Mouse (Mus musculus): ENCODE data around the gene Zmiz1. TPM values are rescaled to one million over a fixed set of nuclear protein-coding genes. Genes with fewer than 3 reads are reported as not detected.

Gene Zmiz1
- polyA plus RNA-seq, 1 experiment, result 27.3 TPM

- H3K79me3 ChIP-seq (ENCODE audit: low read depth), result no peaks in the 10 kb centered on the region
- H3K27me3 ChIP-seq (ENCODE audit: control insufficient read depth, insufficient read depth, insufficient read length), result no peaks in the 10 kb centered on the region
- H3K4me3 ChIP-seq (ENCODE audit: insufficient read depth, poor library complexity, severe bottlenecking), result no peak overlapping the region
- peaks cover 82% of the 10 kb centered on the region for H3K36me3 ChIP-seq (ENCODE audit: control insufficient read depth, insufficient read depth)
- no peaks in the 10 kb centered on the region for H3K79me2 ChIP-seq (ENCODE audit: control insufficient read depth, insufficient read depth)
- no peak overlapping the region for H3ac ChIP-seq (ENCODE audit: control insufficient read depth, insufficient read length, low read depth)
- no peak for TF ChIP-seq MAX (IDR thresholded peaks at IDR 0.05)
- TF ChIP-seq CTCF (IDR thresholded peaks at IDR 0.05; ENCODE audit: control insufficient read depth, insufficient read depth, insufficient read length), result no peak
- no peak for TF ChIP-seq MYOG (IDR thresholded peaks at IDR 0.05; ENCODE audit: control insufficient read depth, extremely low read depth, insufficient read length)
- TF ChIP-seq USF1 (IDR thresholded peaks at IDR 0.05; ENCODE audit: low read depth), result no peak
- no peak for TF ChIP-seq MYOD1 (IDR thresholded peaks at IDR 0.05; ENCODE audit: control insufficient read depth, insufficient read length, low read depth)
- no peak for TF ChIP-seq FOSL1 (IDR thresholded peaks at IDR 0.05; ENCODE audit: insufficient read depth, low read length, poor library complexity, severe bottlenecking)
- TF ChIP-seq CEBPB (IDR thresholded peaks at IDR 0.05; ENCODE audit: low read depth), result no peak
Observed at GRCm38 (mm10) chr14:25651905-25652304, 192.9 kb downstream of the Zmiz1 start.

- no peaks in the 10 kb centered on the region for H3K27me3 ChIP-seq (ENCODE audit: control insufficient read depth, insufficient read depth, insufficient read length)
- no peak for TF ChIP-seq CTCF (IDR thresholded peaks at IDR 0.05; ENCODE audit: control insufficient read depth, insufficient read depth, insufficient read length)
- TF ChIP-seq MAX (IDR thresholded peaks at IDR 0.05), result no peak
- no peak for TF ChIP-seq MYOD1 (IDR thresholded peaks at IDR 0.05; ENCODE audit: control insufficient read depth, insufficient read length, low read depth)
- no peak for TF ChIP-seq USF1 (IDR thresholded peaks at IDR 0.05; ENCODE audit: low read depth)
- TF ChIP-seq FOSL1 (IDR thresholded peaks at IDR 0.05; ENCODE audit: insufficient read depth, low read length, poor library complexity, severe bottlenecking), result no peak
- no peak for TF ChIP-seq CEBPB (IDR thresholded peaks at IDR 0.05; ENCODE audit: low read depth)
- no peak for TF ChIP-seq MYOG (IDR thresholded peaks at IDR 0.05; ENCODE audit: control insufficient read depth, extremely low read depth, insufficient read length)
- no peaks in the 10 kb centered on the region for H3K79me2 ChIP-seq (ENCODE audit: control insufficient read depth, insufficient read depth)
- no peak overlapping the region for H3ac ChIP-seq (ENCODE audit: control insufficient read depth, insufficient read length, low read depth)
- no peak overlapping the region for H3K4me3 ChIP-seq (ENCODE audit: insufficient read depth, poor library complexity, severe bottlenecking)
- peaks cover 86% of the 10 kb centered on the region for H3K36me3 ChIP-seq (ENCODE audit: control insufficient read depth, insufficient read depth)
- H3K79me3 ChIP-seq (ENCODE audit: low read depth), result no peaks in the 10 kb centered on the region
Observed at GRCm38 (mm10) chr14:25654401-25655197, 195.6 kb downstream of the Zmiz1 start.

DNA sequence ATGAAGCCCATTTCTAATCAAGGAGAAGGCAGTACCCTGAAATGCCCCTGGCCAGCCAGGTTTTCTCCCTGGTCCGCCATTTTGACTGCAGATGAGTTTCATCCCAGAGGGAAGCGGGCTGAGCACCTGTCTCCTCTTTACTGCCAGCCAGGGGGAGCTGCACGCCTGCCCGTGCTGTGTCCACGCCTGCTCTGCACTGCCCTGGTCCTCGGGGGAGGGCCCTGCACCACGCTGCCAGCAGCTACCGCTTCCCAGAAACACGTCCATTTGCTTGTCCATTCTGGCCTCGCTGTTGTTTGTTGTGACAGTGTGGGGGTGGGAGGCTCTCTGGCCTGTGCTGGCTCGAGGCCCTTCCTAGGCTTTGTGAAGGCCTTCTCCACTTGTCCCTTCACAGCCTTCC is 201.7 kb downstream of the Zmiz1 start:
- Histone ChIP-seq H3K79me2 (ENCODE audit: control insufficient read depth, insufficient read depth) (no peaks in the 10 kb centered on the region), H3K79me3 (ENCODE audit: low read depth) (no peaks in the 10 kb centered on the region), H3K27me3 (ENCODE audit: control insufficient read depth, insufficient read depth, insufficient read length) (no peaks in the 10 kb centered on the region), H3ac (ENCODE audit: control insufficient read depth, insufficient read length, low read depth) (no peak overlapping the region), H3K4me3 (ENCODE audit: insufficient read depth, poor library complexity, severe bottlenecking) (no peak overlapping the region), H3K36me3 (ENCODE audit: control insufficient read depth, insufficient read depth) (peaks cover 77% of the 10 kb centered on the region)
- TF ChIP-seq CTCF (IDR thresholded peaks at IDR 0.05; ENCODE audit: control insufficient read depth, insufficient read depth, insufficient read length) (no peak), CEBPB (IDR thresholded peaks at IDR 0.05; ENCODE audit: low read depth) (no peak), USF1 (IDR thresholded peaks at IDR 0.05; ENCODE audit: low read depth) (no peak), FOSL1 (IDR thresholded peaks at IDR 0.05; ENCODE audit: insufficient read depth, low read length, poor library complexity, severe bottlenecking) (no peak), MAX (IDR thresholded peaks at IDR 0.05) (no peak), MYOG (IDR thresholded peaks at IDR 0.05; ENCODE audit: control insufficient read depth, extremely low read depth, insufficient read length) (no peak), MYOD1 (IDR thresholded peaks at IDR 0.05; ENCODE audit: control insufficient read depth, insufficient read length, low read depth) (no peak)

DNA sequence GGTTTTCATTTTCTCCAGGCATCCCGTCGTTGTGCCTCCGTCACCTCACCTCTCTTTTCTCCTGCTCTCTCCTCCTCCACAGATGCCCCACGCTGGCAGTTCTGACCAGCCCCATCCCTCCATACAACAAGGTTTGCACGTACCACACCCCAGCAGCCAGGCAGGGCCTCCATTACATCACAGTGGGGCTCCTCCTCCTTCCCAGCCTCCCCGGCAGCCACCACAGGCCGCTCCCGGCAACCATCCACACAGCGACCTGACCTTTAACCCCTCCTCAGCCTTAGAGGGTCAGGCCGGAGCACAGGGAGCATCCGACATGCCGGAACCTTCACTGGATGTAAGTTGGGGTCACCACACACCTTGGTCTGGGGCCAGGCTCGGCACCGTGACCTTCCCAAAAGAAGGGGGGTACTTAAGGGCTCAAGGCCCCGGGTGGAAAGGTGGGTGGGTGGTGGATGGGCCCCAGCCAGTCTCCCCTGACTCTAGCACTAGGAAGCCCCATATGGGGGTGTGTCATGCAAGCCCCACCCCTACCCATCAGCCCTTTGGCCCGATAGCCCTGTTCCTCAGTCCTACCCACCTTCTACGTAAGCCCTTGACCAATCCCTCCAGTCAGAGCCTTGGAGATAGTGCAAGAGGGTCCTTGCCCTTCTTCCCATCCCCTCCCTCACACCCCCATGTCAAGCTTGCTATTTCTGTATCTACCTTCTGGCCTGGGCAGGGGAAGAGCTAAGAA is 202.4 kb downstream of the Zmiz1 start:
- H3K79me3 ChIP-seq (ENCODE audit: low read depth), result no peaks in the 10 kb centered on the region
- H3K4me3 ChIP-seq (ENCODE audit: insufficient read depth, poor library complexity, severe bottlenecking), result no peak overlapping the region
- TF ChIP-seq CEBPB (IDR thresholded peaks at IDR 0.05; ENCODE audit: low read depth), result no peak
- no peak for TF ChIP-seq MAX (IDR thresholded peaks at IDR 0.05)
- TF ChIP-seq USF1 (IDR thresholded peaks at IDR 0.05; ENCODE audit: low read depth), result no peak
- no peak for TF ChIP-seq MYOG (IDR thresholded peaks at IDR 0.05; ENCODE audit: control insufficient read depth, extremely low read depth, insufficient read length)
- no peak for TF ChIP-seq CTCF (IDR thresholded peaks at IDR 0.05; ENCODE audit: control insufficient read depth, insufficient read depth, insufficient read length)
- TF ChIP-seq MYOD1 (IDR thresholded peaks at IDR 0.05; ENCODE audit: control insufficient read depth, insufficient read length, low read depth), result no peak
- TF ChIP-seq FOSL1 (IDR thresholded peaks at IDR 0.05; ENCODE audit: insufficient read depth, low read length, poor library complexity, severe bottlenecking), result no peak
- H3K36me3 ChIP-seq (ENCODE audit: control insufficient read depth, insufficient read depth), result peaks cover 76% of the 10 kb centered on the region
- H3ac ChIP-seq (ENCODE audit: control insufficient read depth, insufficient read length, low read depth), result no peak overlapping the region
- H3K27me3 ChIP-seq (ENCODE audit: control insufficient read depth, insufficient read depth, insufficient read length), result no peaks in the 10 kb centered on the region
- H3K79me2 ChIP-seq (ENCODE audit: control insufficient read depth, insufficient read depth), result no peaks in the 10 kb centered on the region

DNA sequence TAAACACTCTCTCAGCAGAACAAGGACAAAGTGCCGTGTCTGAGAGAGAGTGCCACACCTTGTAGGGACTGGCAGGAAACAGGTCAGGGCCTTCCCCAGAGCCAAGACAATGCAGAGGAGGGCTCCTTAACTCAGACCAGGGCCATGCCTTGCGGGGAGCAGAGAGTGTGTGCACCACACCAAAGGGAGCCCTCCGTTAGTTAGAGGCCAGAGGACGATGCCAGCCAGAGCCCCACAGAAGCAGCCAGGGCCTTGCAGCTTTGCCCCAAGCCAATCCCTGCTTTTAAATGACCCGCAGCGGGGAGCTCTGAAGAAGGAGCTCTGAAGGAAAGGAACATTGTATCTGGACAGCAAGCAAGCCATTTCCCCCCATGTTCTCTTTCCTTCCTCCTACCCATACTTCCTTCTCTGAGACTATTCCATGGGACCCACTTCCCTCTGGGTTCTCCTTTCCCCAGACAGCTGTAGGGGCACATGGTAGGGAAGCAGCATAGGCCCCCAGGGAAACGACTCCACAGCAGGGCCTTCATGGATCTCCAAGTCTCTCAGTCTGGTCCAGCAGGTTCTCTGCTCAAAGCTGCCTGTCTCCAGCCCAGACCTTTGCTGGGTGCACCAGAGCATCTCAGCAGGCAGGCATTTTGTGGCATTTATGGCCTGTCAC is 204.8 kb downstream of the Zmiz1 start:
- Histone ChIP-seq H3K27me3 (ENCODE audit: control insufficient read depth, insufficient read depth, insufficient read length) (no peaks in the 10 kb centered on the region), H3ac (ENCODE audit: control insufficient read depth, insufficient read length, low read depth) (no peak overlapping the region), H3K4me3 (ENCODE audit: insufficient read depth, poor library complexity, severe bottlenecking) (no peak overlapping the region), H3K79me3 (ENCODE audit: low read depth) (no peaks in the 10 kb centered on the region), H3K36me3 (ENCODE audit: control insufficient read depth, insufficient read depth) (peaks cover 51% of the 10 kb centered on the region), H3K79me2 (ENCODE audit: control insufficient read depth, insufficient read depth) (no peaks in the 10 kb centered on the region)
- no peak for TF ChIP-seq MYOG (IDR thresholded peaks at IDR 0.05; ENCODE audit: control insufficient read depth, extremely low read depth, insufficient read length)
- no peak for TF ChIP-seq CTCF (IDR thresholded peaks at IDR 0.05; ENCODE audit: control insufficient read depth, insufficient read depth, insufficient read length)
- no peak for TF ChIP-seq USF1 (IDR thresholded peaks at IDR 0.05; ENCODE audit: low read depth)

Data from C2C12 (cell line).